Mouse (Mus musculus) lung, adult 2 months (tissue): ENCODE results near the gene Rexo4. TPM values are rescaled to one million over a fixed set of nuclear protein-coding genes. Genes with fewer than 3 reads are reported as not detected.

Source experiments
- DNase-seq: peaks from one replicate; pipeline ENCODE4 v3.0.0; 2022
- H3K4me1 ChIP-seq: fragments of 200-500 bp; 2 replicates; pipeline ENCODE4 v1.6.1; 2011; ENCODE audit warnings: low read length; ENCODE audit not compliant: control insufficient read depth, insufficient read depth
- H3K4me3 ChIP-seq: fragments of 200-500 bp; replicated peaks from 2 replicates; pipeline ENCODE3; 2011; ENCODE audit warnings: low read depth, mild to moderate bottlenecking, control low read depth, low read length; ENCODE audit errors: extremely low read depth
- CTCF ChIP-seq: fragments of 200-500 bp; IDR thresholded peaks from 2 replicates; pipeline ENCODE4 v1.5.1; 2011; ENCODE audit warnings: mild to moderate bottlenecking, low read length, control low read depth; ENCODE audit not compliant: insufficient read depth
- POLR2A ChIP-seq: fragments of 200-500 bp; IDR thresholded peaks from 2 replicates; pipeline ENCODE4 v1.6.1; 2011; ENCODE audit warnings: low read depth, mild to moderate bottlenecking, control low read depth, low read length, borderline replicate concordance; ENCODE audit errors: extremely low read depth
- WGBS: fragments of 180-500 bp; shearing (Covaris S2); methylation state at CpG from one replicate; pipeline ENCODE4 v1.1.7; 2018; 5-methylcytosine and 5-hydroxymethylcytosine counted together
- polyA plus RNA-seq: library from polyadenylated mRNA; depleted of rRNA; stranded (reverse); fragments of >200 nt; gene quantifications from 2 replicates; pipeline ENCODE4 v1.2.3, GENCODE M21; 2012

The Rexo4 gene
- polyA plus RNA-seq, 1 experiment = 20.7 TPM

- Histone ChIP-seq H3K4me3 (no peak overlapping the region), H3K4me1 (peaks cover 16% of the 10 kb centered on the region)
- TF ChIP-seq POLR2A (no peak), CTCF (no peak)
- no peak for DNase-seq
- WGBS = 75% methylated on average over 17 of the region's 17 CpGs
Observed at GRCm38 (mm10) chr2:26913416-26914147, 50.6 kb downstream of the Rexo4 start.

- no peak for TF ChIP-seq CTCF
- no peak for TF ChIP-seq POLR2A
- H3K4me1 ChIP-seq = peaks cover 19% of the 10 kb centered on the region
- WGBS = 59% methylated on average over 5 of the region's 5 CpGs
- no peak for DNase-seq
- no peak overlapping the region for H3K4me3 ChIP-seq
Observed at GRCm38 (mm10) chr2:26912253-26912770, 51.9 kb downstream of the Rexo4 start.

DNA sequence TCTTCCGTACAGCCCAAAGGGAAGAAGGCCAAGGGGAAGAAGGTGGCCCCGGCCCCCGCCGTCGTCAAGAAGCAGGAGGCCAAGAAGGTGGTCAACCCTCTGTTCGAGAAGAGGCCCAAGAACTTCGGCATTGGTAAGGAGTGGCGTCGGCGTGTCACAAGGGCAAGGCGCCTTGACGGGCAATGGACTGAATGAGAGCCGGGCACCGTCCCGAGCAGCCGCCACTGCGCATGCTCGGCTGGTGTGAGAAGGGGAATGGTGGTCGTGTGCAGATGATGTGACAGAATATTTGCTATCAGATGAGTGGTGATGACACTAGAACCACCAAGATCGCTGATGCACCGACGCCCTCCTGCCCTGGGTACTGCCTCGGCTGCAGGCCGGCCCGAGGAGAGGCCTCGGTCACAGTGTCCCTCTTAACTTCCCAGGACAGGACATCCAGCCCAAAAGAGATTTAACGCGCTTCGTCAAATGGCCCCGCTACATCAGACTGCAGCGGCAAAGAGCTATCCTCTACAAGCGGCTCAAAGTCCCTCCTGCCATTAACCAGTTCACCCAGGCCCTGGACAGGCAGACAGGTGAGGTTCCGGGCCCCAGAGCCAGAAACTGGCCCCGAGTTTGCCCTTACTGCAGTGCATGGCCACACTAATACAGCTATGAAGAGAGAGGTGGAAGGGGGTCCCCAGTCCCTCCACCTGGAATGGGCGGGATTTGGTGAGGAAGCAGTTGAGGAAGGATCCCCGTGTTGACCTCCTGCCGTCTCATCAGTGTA is 53.0 kb downstream of the Rexo4 start:
- TF ChIP-seq POLR2A = no peak
- no peak for TF ChIP-seq CTCF
- Histone ChIP-seq H3K4me3 (peak overlapping the region; percentile 88), H3K4me1 (peaks cover 12% of the 10 kb centered on the region)
- under 1% methylated on average over 37 of the region's 37 CpGs for WGBS
- DNase-seq = no peak

DNA sequence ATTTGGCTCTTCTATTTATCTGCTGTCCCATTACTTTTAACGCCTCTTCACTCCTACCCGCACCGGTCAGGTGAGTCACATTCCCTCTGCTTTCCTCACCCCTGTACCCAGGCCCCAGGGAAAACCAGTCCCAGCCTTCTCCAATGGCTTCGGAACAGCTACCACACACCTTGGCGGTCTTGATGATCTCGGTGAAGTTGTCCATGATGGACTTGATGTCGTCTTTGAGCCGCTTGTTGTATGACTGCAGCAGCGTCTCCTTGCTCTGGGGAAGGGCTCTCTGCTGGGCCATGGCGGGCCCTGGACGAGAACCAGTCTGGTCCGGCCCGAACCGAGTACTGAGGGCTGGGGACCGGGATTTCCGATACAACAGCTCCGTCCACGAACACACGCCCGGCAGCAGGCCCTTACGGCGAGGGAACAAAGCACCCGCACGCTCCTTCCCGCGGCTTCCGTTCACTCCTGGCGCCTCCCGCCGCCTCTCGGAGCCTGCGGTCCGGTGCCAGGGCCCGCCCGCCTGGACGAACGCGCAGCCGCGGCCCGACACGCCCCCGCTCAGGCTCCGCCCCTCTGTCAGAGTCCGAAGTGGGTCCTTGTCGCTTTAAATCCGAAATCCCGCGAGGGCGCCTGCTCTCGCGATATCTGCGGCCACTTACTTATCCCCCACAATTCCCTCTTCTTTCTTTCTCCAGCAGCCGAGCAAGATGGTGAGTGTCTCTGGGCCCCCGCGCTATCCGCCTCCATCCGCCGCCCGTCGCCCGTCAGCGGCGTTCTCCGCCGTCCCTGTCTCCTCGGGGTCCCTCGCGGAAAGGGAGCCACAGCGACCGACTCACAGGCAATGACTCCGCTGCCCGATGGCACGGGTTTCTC is 53.8 kb downstream of the Rexo4 start, which contains the start of the genes Med22 and Rpl7a:
Gene Med22 (minus strand): TSS at position 554 of the 870 bp plus-strand sequence.
Gene Rpl7a (plus strand): TSS at position 641 of the 870 bp plus-strand sequence.
- TF ChIP-seq CTCF = no peak
- TF ChIP-seq POLR2A = peak; percentile 89
- WGBS = under 1% methylated on average over 73 of the region's 74 CpGs
- peak; percentile 100 for DNase-seq
- H3K4me3 ChIP-seq = peak within 1 kb of the TSS; percentile 88
- H3K4me1 ChIP-seq = peaks cover 12% of the 10 kb centered on the region

DNA sequence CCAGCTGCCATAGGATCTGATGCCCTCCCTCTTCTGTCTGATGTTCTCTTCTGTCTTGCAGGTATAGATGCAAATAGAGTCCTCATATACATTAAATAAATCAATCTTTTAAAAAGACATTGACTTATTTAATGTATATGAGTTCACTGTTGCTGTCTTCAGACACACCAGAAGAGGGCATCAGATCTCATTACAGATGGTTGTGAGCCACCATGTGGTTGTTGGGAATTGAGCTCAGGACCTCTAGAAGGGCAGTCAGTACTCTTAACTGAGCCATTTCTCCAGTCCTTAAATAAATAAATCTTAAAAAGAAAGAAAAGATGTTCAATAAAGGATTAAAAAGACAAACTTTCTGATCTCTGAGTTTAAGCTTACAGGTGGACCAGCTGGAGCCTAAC is 54.8 kb downstream of the Rexo4 start:
- TF ChIP-seq CTCF (no peak), POLR2A (no peak)
- Histone ChIP-seq H3K4me1 (peaks cover 12% of the 10 kb centered on the region), H3K4me3 (no peak overlapping the region)
- no peak for DNase-seq

DNA sequence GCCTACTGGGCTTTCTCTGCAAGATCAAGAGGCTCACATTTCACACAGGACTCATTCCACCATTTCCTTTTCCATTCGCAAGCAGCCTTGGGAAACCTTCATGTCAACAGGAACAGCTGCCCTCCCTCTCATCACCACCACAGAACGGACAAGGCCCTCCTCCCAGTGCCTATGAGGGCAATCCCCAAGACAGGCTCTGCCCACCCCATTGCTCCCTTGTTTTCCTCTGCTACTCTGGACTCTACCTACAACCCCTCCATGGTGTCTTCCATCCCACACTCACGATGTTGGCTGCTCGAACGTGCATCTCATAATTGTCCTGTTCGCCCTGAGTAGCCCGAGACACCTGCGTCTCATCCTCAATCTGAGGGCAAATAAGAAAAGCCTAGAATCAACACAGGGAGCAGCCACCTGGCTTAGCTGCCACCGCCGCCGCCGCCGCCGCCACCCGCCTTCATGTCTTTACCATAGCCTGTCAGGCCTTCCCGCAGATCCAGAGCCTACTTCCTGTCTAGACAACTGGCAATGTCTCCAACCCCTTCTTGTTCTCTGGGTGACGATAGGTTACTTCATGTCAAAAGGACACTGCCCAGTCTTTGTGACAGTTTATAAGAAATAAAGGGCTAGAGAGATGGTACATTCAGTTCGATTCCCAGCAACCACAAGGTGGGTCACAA is 55.3 kb downstream of the Rexo4 start:
- TF ChIP-seq CTCF (no peak), POLR2A (no peak)

GRCm38 (mm10) chr2:26907109-26907508 is 57.1 kb downstream of the Rexo4 start:
- 22% methylated on average over 4 of the region's 4 CpGs for WGBS
- peak; percentile 37 for DNase-seq
- H3K4me1 ChIP-seq = peaks cover 18% of the 10 kb centered on the region
- TF ChIP-seq POLR2A (no peak), CTCF (peak; percentile 82)
- no peak overlapping the region for H3K4me3 ChIP-seq

More for the DNA sequence above, 55.3 kb downstream of the Rexo4 start:
- DNase-seq = no peak
- Histone ChIP-seq H3K4me1 (peaks cover 12% of the 10 kb centered on the region), H3K4me3 (no peak overlapping the region)
- WGBS = 62% methylated on average over 18 of the region's 18 CpGs

GRCm38 (mm10) chr2:26906431-26906830 is 57.8 kb downstream of the Rexo4 start:
- TF ChIP-seq CTCF = no peak
- no peak for TF ChIP-seq POLR2A
- 97% methylated on average over 3 of the region's 3 CpGs for WGBS
- DNase-seq = no peak
- peaks cover 20% of the 10 kb centered on the region for H3K4me1 ChIP-seq
- no peak overlapping the region for H3K4me3 ChIP-seq
